Mouse (Mus musculus): ENCODE results near the gene Pid1.

DNA sequence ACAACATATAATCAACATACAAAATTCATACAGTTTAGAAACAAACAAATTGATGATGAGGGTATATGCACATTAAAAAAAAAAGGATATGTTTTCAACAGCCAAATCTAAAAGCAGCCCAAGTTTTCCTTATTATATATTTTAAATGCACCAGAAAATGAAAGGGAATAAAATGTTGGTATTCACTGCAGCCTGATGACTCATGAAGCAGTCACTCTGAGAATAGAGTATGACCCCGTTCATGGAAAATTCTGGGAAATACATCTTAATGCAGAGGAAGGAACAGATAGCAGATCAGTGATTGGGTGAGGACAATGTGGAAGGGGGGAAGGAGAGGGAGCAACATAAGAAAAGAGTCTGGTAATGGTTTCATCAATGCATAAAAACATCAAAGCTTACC lies 186.3 kb downstream of the Pid1 start:
- no peak for TF ChIP-seq POLR2A (IDR thresholded peaks at IDR 0.05; ENCODE audit: low read depth, low read length)
- TF ChIP-seq CTCF (conservative IDR thresholded peaks at IDR 0.05 in 1 of 2, IDR thresholded peaks at IDR 0.05 in 1 of 2; ENCODE audit: low read depth in 2 of 2, low read length in 2 of 2), result no peak
- no peak for TF ChIP-seq CHD1 (IDR thresholded peaks at IDR 0.05; ENCODE audit: low read depth, low read length)
- no peak for TF ChIP-seq KAT2A (IDR thresholded peaks at IDR 0.05; ENCODE audit: insufficient replicate concordance, low read length)
- TF ChIP-seq ZMIZ1 (IDR thresholded peaks at IDR 0.05; ENCODE audit: low read depth, low read length), result no peak
- TF ChIP-seq BHLHE40 (IDR thresholded peaks at IDR 0.05; ENCODE audit: low read depth, low read length), result no peak
- no peak for TF ChIP-seq GABPA (IDR thresholded peaks at IDR 0.05; ENCODE audit: insufficient replicate concordance, low read depth, low read length)
- no peak for TF ChIP-seq RAD21 (IDR thresholded peaks at IDR 0.05; ENCODE audit: low read depth, low read length)
- TF ChIP-seq SMC3 (IDR thresholded peaks at IDR 0.05; ENCODE audit: low read depth, low read length), result no peak
- no peak for TF ChIP-seq MAX (IDR thresholded peaks at IDR 0.05; ENCODE audit: low read length)

All from CH12.LX (cell line).